Mouse (Mus musculus): ENCODE results near the gene Dnajb2. TPM values are rescaled to one million over a fixed set of nuclear protein-coding genes. Genes with fewer than 3 reads are reported as not detected.

The Dnajb2 gene
- 186 and 231 TPM in 2 replicates for total RNA-seq (2015; ENCODE audit: low replicate concordance)
- 524 and 744 TPM in 2 replicates for total RNA-seq (2017; ENCODE audit: low replicate concordance)

DNA sequence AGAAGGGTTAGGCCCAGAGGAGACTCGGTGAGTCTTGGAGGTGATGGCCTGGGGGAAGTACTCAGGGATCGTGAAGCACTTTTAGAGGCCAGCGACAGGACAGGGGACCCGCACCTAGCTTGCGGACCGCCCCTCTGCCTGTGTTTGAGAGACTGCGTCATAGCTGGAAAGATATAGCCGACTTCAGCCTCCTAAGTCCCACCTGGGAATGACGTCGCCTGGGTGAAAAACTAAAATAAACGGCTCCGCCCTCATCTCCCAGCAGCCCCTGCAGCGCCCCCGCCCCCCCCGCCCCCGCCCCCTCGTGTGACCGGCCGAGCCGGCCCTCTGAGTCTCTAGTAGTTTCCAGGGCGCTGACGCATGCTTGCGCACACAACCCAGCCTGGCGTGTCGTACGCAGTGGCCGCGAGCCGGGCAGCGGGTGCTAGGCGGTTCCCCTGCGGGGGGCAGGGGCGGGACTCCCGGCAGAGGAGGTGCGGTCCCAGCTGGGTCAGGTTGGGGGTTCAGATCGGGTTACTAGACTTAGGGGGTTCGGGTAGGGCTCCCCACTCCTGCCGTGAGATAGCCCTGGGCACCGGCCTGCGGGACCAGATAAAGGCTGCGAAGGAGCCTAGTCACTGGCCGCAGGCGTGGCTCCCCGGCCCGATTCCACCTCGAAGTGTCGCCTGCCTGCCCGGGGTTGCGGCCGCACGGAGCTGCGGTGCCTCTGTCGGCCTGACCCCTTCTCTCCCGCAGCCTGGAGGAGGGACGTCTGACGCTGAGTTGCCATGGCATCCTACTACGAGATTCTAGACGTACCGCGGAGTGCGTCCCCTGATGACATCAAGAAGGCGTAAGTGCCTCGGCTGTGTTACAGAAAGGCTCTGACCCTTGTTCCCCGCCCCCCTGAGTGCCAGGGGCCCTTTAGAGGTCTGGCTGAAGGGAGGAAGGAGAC lies at the start of gene Dnajb2:
Dnajb2 (plus strand) TSS at position 290 of the 934 bp plus-strand sequence.
- peak; percentile 82 for ATAC-seq (replicated peaks; ENCODE audit: low FRiP score, poor library complexity, severe bottlenecking)

- ATAC-seq (replicated peaks; ENCODE audit: low FRiP score, poor library complexity, severe bottlenecking) = no peak
Observed at GRCm38 (mm10) chr1:75187126-75187525, 49.1 kb upstream of the Dnajb2 start.

- ATAC-seq (replicated peaks; ENCODE audit: low FRiP score, poor library complexity, severe bottlenecking) = no peak
Observed at GRCm38 (mm10) chr1:75187914-75188483, 48.2 kb upstream of the Dnajb2 start.

GRCm38 (mm10) chr1:75190577-75190976 lies 45.6 kb upstream of the Dnajb2 start:
- peak; percentile 58 for ATAC-seq (replicated peaks; ENCODE audit: low FRiP score, poor library complexity, severe bottlenecking)

GRCm38 (mm10) chr1:75191258-75191621 lies 45.0 kb upstream of the Dnajb2 start:
- ATAC-seq (replicated peaks; ENCODE audit: low FRiP score, poor library complexity, severe bottlenecking) = peak; percentile 8

DNA sequence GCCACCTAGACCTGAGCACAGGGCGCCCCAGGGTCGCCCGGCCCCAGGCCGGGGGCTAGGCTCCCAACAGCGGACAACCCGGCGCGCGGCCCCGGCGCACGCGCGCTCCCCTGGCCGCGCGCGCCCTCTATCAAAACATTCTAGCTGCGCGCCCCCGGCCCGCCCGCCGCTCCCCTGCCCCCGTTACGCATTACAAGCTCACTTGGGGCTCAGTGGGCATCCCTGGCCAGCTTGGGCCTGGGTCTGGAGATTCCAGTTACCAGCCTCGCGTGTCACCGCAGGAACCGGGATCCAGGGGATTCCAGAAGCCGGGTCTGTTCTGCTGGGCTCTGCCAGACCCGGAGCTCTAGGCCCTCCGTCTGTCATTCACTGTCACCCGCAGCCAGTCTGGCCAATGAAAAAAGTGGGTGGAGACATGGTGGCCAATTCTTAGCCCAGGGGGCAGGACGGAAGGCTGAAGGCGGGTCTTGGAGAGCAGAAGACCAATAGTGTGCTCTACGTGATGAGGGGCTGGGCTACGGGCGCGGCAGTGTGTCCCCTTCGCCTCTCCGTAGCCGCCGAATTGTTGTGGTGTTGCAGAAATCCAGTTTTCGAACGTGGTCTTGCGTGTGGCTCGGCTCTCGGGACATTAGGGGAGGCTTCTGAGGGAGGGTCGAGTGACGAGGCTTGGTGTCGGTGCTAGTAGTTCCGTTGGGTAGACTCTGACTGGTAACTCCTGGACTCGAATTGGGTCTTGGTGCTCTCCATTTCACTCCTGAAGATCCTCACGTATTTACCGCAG lies 44.4 kb upstream of the Dnajb2 start, which contains the start of the genes Ankzf1 and Atg9a:
Ankzf1 (plus strand) TSS at position 530 of the 781 bp plus-strand sequence.
Atg9a (minus strand) TSS at position 575 of the 781 bp plus-strand sequence.
- ATAC-seq (replicated peaks; ENCODE audit: low FRiP score, poor library complexity, severe bottlenecking) = peak; percentile 91

GRCm38 (mm10) chr1:75192452-75192851 lies 43.8 kb upstream of the Dnajb2 start:
- peak; percentile 48 for ATAC-seq (replicated peaks; ENCODE audit: low FRiP score, poor library complexity, severe bottlenecking)

DNA sequence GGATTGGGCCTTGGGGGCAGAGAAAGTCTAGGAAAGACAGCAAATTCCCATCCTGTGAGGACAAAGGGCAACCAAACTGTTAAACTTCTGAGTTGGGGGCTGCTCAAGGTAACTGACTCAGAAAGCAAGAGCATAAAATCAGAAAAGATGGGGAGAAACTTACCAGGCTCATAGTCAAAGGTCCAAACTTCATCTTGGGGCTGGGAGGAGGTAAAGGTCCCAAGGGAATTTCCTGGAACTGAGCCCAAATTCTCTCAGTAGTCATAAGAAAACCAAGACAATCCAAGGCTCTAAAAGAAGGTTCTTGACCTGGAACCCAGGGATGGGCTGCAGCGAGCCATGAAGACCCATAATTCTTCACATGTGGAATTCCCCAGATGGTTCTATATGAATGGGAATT lies 35.0 kb upstream of the Dnajb2 start:
- no peak for ATAC-seq (replicated peaks; ENCODE audit: low FRiP score, poor library complexity, severe bottlenecking)

GRCm38 (mm10) chr1:75208967-75209678 lies 27.1 kb upstream of the Dnajb2 start:
- ATAC-seq (replicated peaks; ENCODE audit: low FRiP score, poor library complexity, severe bottlenecking) = peak; percentile 29; the same call in 1 of the 2 replicates

GRCm38 (mm10) chr1:75210136-75211087 lies 25.8 kb upstream of the Dnajb2 start, which contains the start of the genes Glb1l and Stk16:
Gene Glb1l, minus strand, starts transcription at chr1:75210813.
Gene Stk16, plus strand, starts transcription at chr1:75210838.
- ATAC-seq (replicated peaks; ENCODE audit: low FRiP score, poor library complexity, severe bottlenecking) = peak; percentile 83

DNA sequence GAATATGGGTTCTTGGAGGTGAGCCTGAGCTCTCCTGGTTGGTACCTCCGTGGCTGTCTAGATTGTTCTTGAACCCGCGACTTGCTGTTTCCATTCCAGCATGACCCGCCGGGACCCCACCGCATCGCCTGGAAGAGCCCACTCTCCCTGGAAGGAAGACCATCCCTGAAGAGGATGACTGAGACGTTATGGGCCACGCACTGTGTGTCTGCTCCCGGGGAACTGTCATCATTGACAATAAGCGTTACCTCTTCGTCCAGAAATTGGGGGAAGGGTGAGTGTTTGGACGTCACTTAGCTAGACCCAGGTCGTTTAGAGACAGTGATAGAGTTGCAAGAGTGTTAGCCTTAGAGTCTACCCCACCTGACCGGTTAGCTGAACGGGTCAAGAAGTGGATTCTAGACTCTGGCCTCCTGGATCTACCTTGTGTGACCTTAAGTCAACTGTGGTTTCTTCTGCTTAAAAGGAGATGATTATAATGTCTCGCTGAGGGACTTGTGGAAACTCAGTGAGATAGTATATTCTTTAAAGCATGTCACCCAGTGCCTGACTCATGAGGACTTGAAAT lies 25.0 kb upstream of the Dnajb2 start:
- ATAC-seq (replicated peaks; ENCODE audit: low FRiP score, poor library complexity, severe bottlenecking) = 0 out of 2 replicates have a peak, but pooled peaks have one; percentile 0

- no peak for ATAC-seq (replicated peaks; ENCODE audit: low FRiP score, poor library complexity, severe bottlenecking)
Observed at GRCm38 (mm10) chr1:75212542-75212941, 23.7 kb upstream of the Dnajb2 start.

DNA sequence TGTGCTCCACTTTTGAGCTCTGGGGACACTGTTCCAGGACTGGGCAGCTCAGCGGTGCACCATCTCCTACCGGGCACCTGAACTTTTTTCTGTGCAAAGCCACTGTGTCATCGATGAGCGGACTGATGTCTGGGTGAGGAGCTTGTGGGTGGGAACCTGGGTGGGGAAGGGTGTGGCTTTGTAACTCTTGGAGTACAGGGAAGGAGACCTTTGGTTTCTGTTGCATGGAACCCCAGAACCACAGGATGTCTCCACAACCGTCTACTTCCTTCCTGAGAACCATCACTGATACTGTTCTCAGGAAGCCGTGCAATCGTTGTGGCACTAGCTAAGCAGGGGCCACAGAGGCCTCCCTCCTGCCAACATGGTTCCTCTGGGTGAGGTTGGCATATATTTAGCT lies 23.1 kb upstream of the Dnajb2 start:
- ATAC-seq (replicated peaks; ENCODE audit: low FRiP score, poor library complexity, severe bottlenecking) = no peak

DNA sequence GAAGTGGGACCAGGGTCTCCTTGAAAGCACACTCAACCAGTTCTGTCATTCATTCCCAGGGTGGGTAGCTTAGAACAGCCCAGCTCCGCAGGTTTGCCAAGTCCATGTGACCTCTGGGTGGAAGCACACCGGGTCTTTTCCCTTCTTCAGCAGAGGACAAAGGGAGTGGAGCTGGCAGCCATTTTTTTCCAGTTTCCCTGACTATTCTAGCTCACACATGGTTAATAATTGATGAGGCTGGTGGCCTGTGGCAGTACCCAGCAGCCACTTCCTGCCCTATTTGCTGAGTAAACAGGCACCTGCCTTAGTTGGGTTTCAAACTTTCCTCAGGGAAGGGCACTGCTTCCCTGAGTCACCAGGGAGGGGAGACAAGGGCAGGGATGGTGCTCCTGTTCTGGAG lies 21.8 kb upstream of the Dnajb2 start:
- no peak for ATAC-seq (replicated peaks; ENCODE audit: low FRiP score, poor library complexity, severe bottlenecking)

DNA sequence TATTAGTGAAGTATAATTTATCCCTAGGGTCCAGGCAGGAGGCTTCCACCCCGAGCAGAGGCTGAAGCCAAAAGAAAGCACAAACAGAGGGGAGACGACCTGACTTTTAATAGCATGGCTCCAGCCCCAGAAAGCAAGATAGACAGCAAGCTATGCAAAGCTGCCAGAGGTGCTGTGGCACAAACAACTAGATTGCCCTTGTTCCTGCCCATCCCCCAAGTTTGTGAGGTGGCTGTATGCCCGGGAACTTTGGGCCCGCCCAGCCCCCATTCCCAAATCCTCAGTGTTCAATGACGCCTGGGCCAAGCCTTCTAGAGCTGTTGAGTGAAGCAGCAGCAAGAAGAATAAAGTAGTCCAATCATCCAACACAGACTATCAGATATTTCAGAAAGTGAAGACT lies 21.3 kb upstream of the Dnajb2 start:
- ATAC-seq (replicated peaks; ENCODE audit: low FRiP score, poor library complexity, severe bottlenecking) = no peak

DNA sequence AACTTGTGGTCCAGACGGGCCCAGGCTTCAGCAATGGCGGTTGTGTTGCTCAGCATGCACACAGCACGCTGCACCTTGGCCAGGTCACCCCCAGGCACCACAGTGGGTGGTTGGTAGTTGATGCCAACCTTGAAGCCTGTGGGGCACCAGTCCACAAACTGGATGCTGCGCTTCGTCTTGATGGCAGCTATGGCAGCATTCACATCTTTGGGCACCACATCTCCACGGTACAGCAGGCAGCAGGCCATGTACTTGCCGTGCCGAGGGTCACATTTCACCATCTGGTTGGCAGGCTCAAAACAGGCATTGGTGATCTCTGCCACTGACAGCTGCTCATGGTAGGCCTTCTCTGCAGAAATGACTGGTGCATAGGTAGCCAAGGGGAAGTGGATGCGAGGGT lies 20.4 kb upstream of the Dnajb2 start:
- ATAC-seq (replicated peaks; ENCODE audit: low FRiP score, poor library complexity, severe bottlenecking) = no peak

DNA sequence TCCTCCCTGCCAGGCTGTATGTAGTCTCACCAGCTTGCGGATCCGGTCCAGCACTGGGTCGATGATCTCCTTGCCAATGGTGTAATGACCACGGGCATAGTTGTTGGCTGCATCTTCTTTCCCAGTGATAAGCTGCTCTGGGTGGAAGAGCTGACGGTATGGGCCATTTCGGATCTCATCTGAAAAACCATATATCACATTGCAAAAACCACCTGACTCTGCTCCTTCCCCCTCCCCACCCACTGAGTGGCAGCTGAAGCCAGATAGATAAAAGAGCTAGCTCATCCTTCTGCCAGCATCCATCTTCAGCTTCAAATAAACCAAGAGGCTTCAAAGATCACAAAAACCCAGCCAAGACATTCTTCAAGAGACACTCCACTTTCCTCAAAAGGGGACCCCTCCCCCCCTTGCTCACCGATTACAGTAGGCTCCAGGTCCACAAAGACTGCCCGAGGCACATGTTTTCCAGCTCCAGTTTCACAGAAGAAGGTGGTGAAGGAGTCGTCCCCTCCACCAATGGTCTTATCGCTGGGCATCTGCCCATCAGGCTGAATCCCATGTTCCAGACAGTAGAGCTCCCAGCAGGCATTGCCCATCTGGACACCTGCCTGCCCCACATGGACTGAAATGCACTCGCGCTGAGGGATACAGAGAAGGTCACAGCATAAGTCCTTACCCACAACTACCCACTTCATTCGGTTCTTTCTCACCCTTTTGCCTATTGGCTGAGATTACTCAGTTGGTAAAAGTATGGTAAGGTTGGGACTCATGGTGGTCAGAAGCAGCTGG lies 19.2 kb upstream of the Dnajb2 start:
- ATAC-seq (replicated peaks; ENCODE audit: low FRiP score, poor library complexity, severe bottlenecking) = peak; percentile 64
